21 mouse cellular contexts compared by ENCODE assay signal in the genomic region with DNA sequence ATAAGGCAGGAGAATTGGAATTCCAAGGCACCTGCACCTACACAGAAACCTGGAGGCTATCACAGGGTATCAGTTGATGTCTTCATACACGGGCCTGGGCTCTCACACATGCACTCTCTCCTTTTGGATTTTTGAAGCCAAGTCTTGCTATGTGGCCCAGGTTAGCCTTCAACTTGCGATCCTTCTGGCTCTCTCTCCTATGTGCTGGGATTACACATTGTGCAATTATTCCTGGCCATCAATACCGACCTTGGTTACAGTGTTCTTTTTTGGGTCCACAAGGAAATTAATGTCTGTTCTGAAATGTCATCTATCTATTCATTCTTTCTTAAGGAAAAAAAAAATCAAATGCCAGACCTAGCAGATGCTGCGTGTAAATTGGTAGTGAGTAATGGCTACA. TPM values are rescaled to one million over a fixed set of nuclear protein-coding genes. Genes with fewer than 3 reads are reported as not detected.
A peak's percentile ranks its signal among the peaks of the same experiment; 100 is the strongest.
DNase-seq lines count a peak whose midpoint lies in the region; ATAC-seq and TF ChIP-seq lines count a peak whose summit lies in the region.
"Had no signal": no experiment of that assay in that cellular context is flagged by ENCODE, and none has a peak within 500 bp of the region (broad histone marks: within the 10 kb centered on the region; RNA-seq: fewer than 3 reads in every experiment).

No protein-coding gene starts in this region.

- no peaks in the 10 kb centered on the region for H3K79me2 ChIP-seq in liver, adult 2 months (ENCODE audit: control insufficient read depth, insufficient read depth, low read length)

- no peaks in the 10 kb centered on the region for H3K27me3 ChIP-seq in liver, adult 2 months (ENCODE audit: control insufficient read depth, insufficient read depth, low read length)
- H3K27me3 ChIP-seq in liver, embryonic 12.5 days (replicated peaks), result no peaks in the 10 kb centered on the region
- H3K27me3 ChIP-seq: Patski had no signal

- TF ChIP-seq POLR2A in liver, adult 2 months (IDR thresholded peaks at IDR 0.05; ENCODE audit: extremely low read depth, insufficient read depth, low read length), result no peak

- H3K4me2 ChIP-seq in liver, embryonic 12.5 days, result no peak overlapping the region

- H3K9ac ChIP-seq in liver, adult 2 months (ENCODE audit: low read depth, low read length), result no peak overlapping the region
- no peak overlapping the region for H3K9ac ChIP-seq in liver, embryonic 12.5 days

- WGBS in liver, adult 2 months, result 34% methylated on average over 4 of the region's 4 CpGs
- whole genome bisulfite sequencing in liver, embryonic 12.5 days (ENCODE audit: insufficient replicate concordance), result 56% methylated on average over 4 of the region's 4 CpGs

- no peak for ATAC-seq in liver, embryonic 12.5 days
- ATAC-seq: activated CD4-positive, CD25-positive, alpha-beta regulatory T cell, adult 4 months; CD4-positive, CD25-positive, alpha-beta regulatory T cell, adult 4 months; Patski had no signal

- no peaks in the 10 kb centered on the region for H3K36me3 ChIP-seq in liver, adult 2 months (ENCODE audit: control insufficient read depth, insufficient read depth, low read length)
- H3K36me3 ChIP-seq in liver, embryonic 12.5 days, result no peaks in the 10 kb centered on the region
- H3K36me3 ChIP-seq: G1E had no signal

- H3K9me3 ChIP-seq in liver, embryonic 12.5 days (replicated peaks), result no peaks in the 10 kb centered on the region

- TF ChIP-seq CTCF in liver, adult 2 months (IDR thresholded peaks at IDR 0.05; ENCODE audit: low read depth, low read length), result no peak

- H3K27ac ChIP-seq in liver, adult 2 months (replicated peaks; ENCODE audit: insufficient read depth, low read depth, low read length), result no peak overlapping the region
- no peak overlapping the region for H3K27ac ChIP-seq in liver, embryonic 12.5 days

- peak; percentile 37 to 75 for DNase-seq in adrenal gland, adult (ENCODE audit: inconsistent age in 2 of 2, low spot score in 1 of 2)
- DNase-seq in adrenal gland, postnatal 10 days, result no peak
- peak; percentile 60 for DNase-seq in adrenal gland, adult 2 months
- no peak for DNase-seq in adrenal gland, adult 18-20 months (ENCODE audit: low spot score in 2 of 2)
- peak; percentile 69 for DNase-seq in liver, adult 2 months (ENCODE audit: extremely low read depth, low read depth, low spot score)
- DNase-seq: adrenal gland, adult 8-10 months; adrenal gland, postnatal 14 days; adrenal gland, postnatal 25 days; B cell, adult 2 months; cerebellum, adult 11 months; cerebellum, adult 11-12 months; cerebellum, adult 18-20 months; cerebellum, adult 2 months; cerebellum, adult 8-10 months; cerebellum, adult 9-10 months; cerebellum, adult 9-11 months had no signal

- no peak overlapping the region for H3K4me3 ChIP-seq in liver, adult 2 months (ENCODE audit: insufficient read depth, low read depth, low read length)
- no peak overlapping the region for H3K4me3 ChIP-seq in liver, embryonic 12.5 days

- peaks cover 8% of the 10 kb centered on the region for H3K4me1 ChIP-seq in liver, adult 2 months (ENCODE audit: control insufficient read depth, insufficient read depth, low read length)
- no peaks in the 10 kb centered on the region for H3K4me1 ChIP-seq in liver, embryonic 12.5 days

RNA-seq across cellular contexts. Expression of a gene that starts 13.1 kb away (rescaled TPM):
- total RNA-seq in adrenal gland, postnatal 10 days (2021), result 10 to 100 TPM; 55.8 to 66.3 TPM
- 10 to 100 TPM; 47.8 to 66.5 TPM for total RNA-seq in adrenal gland, adult 2 months (2021)
- polyA plus RNA-seq in adrenal gland, adult 2 months (2012; rRNA removed), result 38.7 and 44.7 TPM in 2 replicates
- 10 to 100 TPM; 43.7 to 57.9 TPM for total RNA-seq in adrenal gland, adult 18-20 months (2021)
- total RNA-seq in liver, adult 2 months (2014; rRNA removed), result 23.2 and 35.8 TPM in 2 replicates
- 39.1 and 40.0 TPM in 2 replicates for polyA plus RNA-seq in liver, adult 2 months (2012; rRNA removed)
- 23.3 and 26.4 TPM in 2 replicates for polyA plus RNA-seq in liver, embryonic 12.5 days (2016; fragmentation: Nextera tagmentation; extraction: Ambion mirVana)
- polyA plus RNA-seq: G1E had no signal

Comparison
In these comparisons a context has a peak if more than half of its experiments do, and no peak if none do; other contexts are left out.
1. DNase-seq: peak in adrenal gland, adult (2 of 2), adrenal gland, adult 2 months (single experiment) and liver, adult 2 months (single experiment); none in adrenal gland, postnatal 10 days (single experiment) and adrenal gland, adult 18-20 months (0 of 2).